21 mouse cellular contexts compared by ENCODE assay signal in the genomic region with DNA sequence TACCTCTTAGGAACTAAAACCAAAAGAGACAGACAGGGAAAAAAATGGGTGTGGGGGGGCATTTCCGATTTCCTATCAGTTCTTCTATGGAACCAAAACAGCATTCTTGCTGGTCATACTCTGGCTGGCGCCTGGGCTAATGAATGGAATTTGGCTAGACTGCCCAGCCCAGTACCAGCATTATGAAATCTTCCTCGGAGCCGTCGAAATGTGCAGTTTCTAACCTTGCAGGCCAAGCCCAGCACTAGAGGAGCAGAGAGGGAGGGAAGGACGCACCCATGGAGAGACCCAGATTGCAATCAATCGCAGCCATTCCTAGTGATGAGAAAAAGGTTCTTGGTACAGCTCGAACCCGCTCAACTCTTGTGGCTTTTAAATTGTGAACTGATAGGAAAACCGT.
DNase-seq lines count a peak whose midpoint lies in the region; ATAC-seq and TF ChIP-seq lines count a peak whose summit lies in the region.
"Had no signal": no experiment of that assay in that cellular context is flagged by ENCODE, and none has a peak within 500 bp of the region (broad histone marks: within the 10 kb centered on the region; RNA-seq: fewer than 3 reads in every experiment).

No protein-coding gene starts in this region.

- H3K4me1 ChIP-seq in lung, adult 2 months (ENCODE audit: control insufficient read depth, insufficient read depth, low read length), result no peaks in the 10 kb centered on the region
- no peaks in the 10 kb centered on the region for H3K4me1 ChIP-seq in midbrain, embryonic 11.5 days (ENCODE audit: control insufficient read depth, insufficient read depth, low read length)
- no peaks in the 10 kb centered on the region for H3K4me1 ChIP-seq in midbrain, embryonic 16.5 days (ENCODE audit: control insufficient read depth, insufficient read depth, low read length)
- H3K4me1 ChIP-seq in forebrain, embryonic 10.5 days, result peaks cover 8% of the 10 kb centered on the region

- TF ChIP-seq CTCF in lung, adult 2 months (IDR thresholded peaks at IDR 0.05; ENCODE audit: insufficient read depth, low read length), result no peak

- no peaks in the 10 kb centered on the region for H3K36me3 ChIP-seq in midbrain, embryonic 11.5 days (ENCODE audit: control insufficient read depth, insufficient read depth, low read length)
- H3K36me3 ChIP-seq in midbrain, embryonic 16.5 days (ENCODE audit: control insufficient read depth, insufficient read depth, low read length), result no peaks in the 10 kb centered on the region
- no peaks in the 10 kb centered on the region for H3K36me3 ChIP-seq in forebrain, embryonic 10.5 days (replicated peaks)
- H3K36me3 ChIP-seq: embryonic facial prominence, embryonic 13.5 days; embryonic facial prominence, embryonic 15.5 days; forebrain, embryonic 12.5 days had no signal

- no peak overlapping the region for H3K27ac ChIP-seq in midbrain, embryonic 11.5 days (ENCODE audit: low read depth, low read length)
- H3K27ac ChIP-seq in midbrain, embryonic 16.5 days (ENCODE audit: low read length), result no peak overlapping the region
- no peak overlapping the region for H3K27ac ChIP-seq in forebrain, embryonic 10.5 days
- H3K27ac ChIP-seq: embryonic facial prominence, embryonic 13.5 days; embryonic facial prominence, embryonic 15.5 days; forebrain, embryonic 12.5 days had no signal

- no peak overlapping the region for H3K4me3 ChIP-seq in lung, adult 2 months (replicated peaks; ENCODE audit: extremely low read depth, low read depth, low read length)
- no peak overlapping the region for H3K4me3 ChIP-seq in midbrain, embryonic 11.5 days (ENCODE audit: low read depth, low read length)
- H3K4me3 ChIP-seq in midbrain, embryonic 16.5 days (ENCODE audit: low read depth, low read length), result no peak overlapping the region
- H3K4me3 ChIP-seq in forebrain, embryonic 10.5 days, result no peak overlapping the region
- H3K4me3 ChIP-seq: embryonic facial prominence, embryonic 13.5 days; embryonic facial prominence, embryonic 15.5 days; erythroblast, embryonic 14.5 days; forebrain, embryonic 12.5 days had no signal

- H3K4me2 ChIP-seq in midbrain, embryonic 11.5 days, result no peak overlapping the region
- H3K4me2 ChIP-seq in midbrain, embryonic 16.5 days (ENCODE audit: low read length), result no peak overlapping the region
- H3K4me2 ChIP-seq: embryonic facial prominence, embryonic 13.5 days; embryonic facial prominence, embryonic 15.5 days; forebrain, embryonic 12.5 days had no signal

- H3K27me3 ChIP-seq in midbrain, embryonic 11.5 days (ENCODE audit: control insufficient read depth, insufficient read depth, low read length), result no peaks in the 10 kb centered on the region
- H3K27me3 ChIP-seq in midbrain, embryonic 16.5 days (ENCODE audit: control insufficient read depth, insufficient read depth, low read depth, low read length), result no peaks in the 10 kb centered on the region
- no peaks in the 10 kb centered on the region for H3K27me3 ChIP-seq in forebrain, embryonic 10.5 days (ENCODE audit: poor library complexity, severe bottlenecking)
- H3K27me3 ChIP-seq: embryonic facial prominence, embryonic 15.5 days; forebrain, embryonic 12.5 days had no signal

- H3K9me3 ChIP-seq in midbrain, embryonic 11.5 days (ENCODE audit: control insufficient read depth, low read length), result no peaks in the 10 kb centered on the region
- H3K9me3 ChIP-seq in midbrain, embryonic 16.5 days (replicated peaks; ENCODE audit: control insufficient read depth, low read length, poor library complexity, severe bottlenecking), result no peaks in the 10 kb centered on the region
- no peaks in the 10 kb centered on the region for H3K9me3 ChIP-seq in forebrain, embryonic 10.5 days
- H3K9me3 ChIP-seq: embryonic facial prominence, embryonic 13.5 days; embryonic facial prominence, embryonic 15.5 days; forebrain, embryonic 12.5 days had no signal

- H3K9ac ChIP-seq in midbrain, embryonic 11.5 days (ENCODE audit: low read length), result no peak overlapping the region
- no peak overlapping the region for H3K9ac ChIP-seq in midbrain, embryonic 16.5 days (ENCODE audit: low read depth, low read length)
- H3K9ac ChIP-seq: embryonic facial prominence, embryonic 13.5 days; embryonic facial prominence, embryonic 15.5 days; forebrain, embryonic 12.5 days had no signal

- peak; percentile 22 for DNase-seq in adrenal gland, postnatal 14 days
- DNase-seq in adrenal gland, postnatal 36 days, result no peak
- DNase-seq in lung, postnatal 10 days, result peak; percentile 8
- DNase-seq in lung, adult 2 months, result no peak
- peak; percentile 80 for DNase-seq in midbrain, embryonic 11.5 days (ENCODE audit: low spot score, missing footprints)
- no peak for DNase-seq in forebrain, embryonic 10.5 days (ENCODE audit: extremely low spot score, low spot score)
- DNase-seq: adrenal gland, adult 2 months; cerebellum, adult 11 months; cerebellum, adult 18-20 months; cerebellum, adult 8-10 months; cerebellum, adult 9-11 months; cerebellum, postnatal 14 days; cerebellum, postnatal 36 days; embryo, embryonic 11 days had no signal

- no peak for TF ChIP-seq POLR2A in lung, adult 2 months (IDR thresholded peaks at IDR 0.05; ENCODE audit: borderline replicate concordance, extremely low read depth, low read depth, low read length)

- ATAC-seq in midbrain, embryonic 11.5 days (ENCODE audit: low FRiP score), result no peak
- ATAC-seq in midbrain, embryonic 16.5 days, result no peak
- ATAC-seq: forebrain, embryonic 14.5 days; forebrain, embryonic 16.5 days had no signal

- WGBS in lung, adult 2 months, result 62% methylated on average over 10 of the region's 10 CpGs
- 82% methylated on average over 10 of the region's 10 CpGs for WGBS in midbrain, embryonic 11.5 days
- 82% methylated on average over 10 of the region's 10 CpGs for WGBS in midbrain, embryonic 16.5 days
- 75% methylated on average over 10 of the region's 10 CpGs for WGBS in forebrain, embryonic 10.5 days

Comparison
In these comparisons a context has a peak if more than half of its experiments do, and no peak if none do; other contexts are left out.
1. DNase-seq: peak in adrenal gland, postnatal 14 days (single experiment), lung, postnatal 10 days (single experiment) and midbrain, embryonic 11.5 days (single experiment); none in adrenal gland, postnatal 36 days (0 of 2), lung, adult 2 months (single experiment) and forebrain, embryonic 10.5 days (single experiment).